Mouse (Mus musculus): ENCODE results near the gene Zfp512b. TPM values are rescaled to one million over a fixed set of nuclear protein-coding genes. Genes with fewer than 3 reads are reported as not detected.

Gene Zfp512b
- polyA plus RNA-seq, 1 experiment: 32.2 TPM

GRCm38 (mm10) chr2:181567338-181567737, 25.3 kb downstream of the Zfp512b start:
- Histone ChIP-seq H3K27me3 (replicated peaks; ENCODE audit: control insufficient read depth, insufficient read depth, low read length) (no peaks in the 10 kb centered on the region), H3K4me1 (ENCODE audit: control insufficient read depth, insufficient read depth, low read length) (no peaks in the 10 kb centered on the region), H3K36me3 (ENCODE audit: control insufficient read depth, insufficient read depth, low read length) (no peaks in the 10 kb centered on the region), H3K4me3 (ENCODE audit: insufficient read depth, low read depth, low read length) (no peak overlapping the region), H3K27ac (ENCODE audit: insufficient read depth, low read depth, low read length) (no peak overlapping the region)
- 89% methylated on average over 3 of the region's 3 CpGs for WGBS
- DNase-seq: no peak
- TF ChIP-seq CTCF (conservative IDR thresholded peaks at IDR 0.05; ENCODE audit: insufficient read depth, insufficient read length, low read depth, low read length) (no peak), POLR2A (IDR thresholded peaks at IDR 0.05; ENCODE audit: low read depth, low read length) (no peak)

- H3K27ac ChIP-seq (ENCODE audit: insufficient read depth, low read depth, low read length): no peak overlapping the region
- H3K4me3 ChIP-seq (ENCODE audit: insufficient read depth, low read depth, low read length): no peak overlapping the region
- H3K4me1 ChIP-seq (ENCODE audit: control insufficient read depth, insufficient read depth, low read length): no peaks in the 10 kb centered on the region
- H3K36me3 ChIP-seq (ENCODE audit: control insufficient read depth, insufficient read depth, low read length): 0 out of 2 replicates have a peak, but pooled peaks cover 2% of the 10 kb centered on the region
- DNase-seq: no peak
- no peaks in the 10 kb centered on the region for H3K27me3 ChIP-seq (replicated peaks; ENCODE audit: control insufficient read depth, insufficient read depth, low read length)
- TF ChIP-seq CTCF (conservative IDR thresholded peaks at IDR 0.05; ENCODE audit: insufficient read depth, insufficient read length, low read depth, low read length) (no peak), POLR2A (IDR thresholded peaks at IDR 0.05; ENCODE audit: low read depth, low read length) (no peak)
These were observed 38.8 kb downstream of the Zfp512b start for GRCm38 (mm10) chr2:181553772-181554171.

- Histone ChIP-seq H3K27ac (ENCODE audit: insufficient read depth, low read depth, low read length) (no peak overlapping the region), H3K27me3 (replicated peaks; ENCODE audit: control insufficient read depth, insufficient read depth, low read length) (no peaks in the 10 kb centered on the region), H3K4me3 (ENCODE audit: insufficient read depth, low read depth, low read length) (no peak overlapping the region), H3K4me1 (ENCODE audit: control insufficient read depth, insufficient read depth, low read length) (no peaks in the 10 kb centered on the region), H3K36me3 (ENCODE audit: control insufficient read depth, insufficient read depth, low read length) (peaks cover 2% of the 10 kb centered on the region; the same call in 1 of the 2 replicates)
- no peak for DNase-seq
- 98% methylated on average over 2 of the region's 2 CpGs for WGBS
- no peak for TF ChIP-seq POLR2A (IDR thresholded peaks at IDR 0.05; ENCODE audit: low read depth, low read length)
- TF ChIP-seq CTCF (conservative IDR thresholded peaks at IDR 0.05; ENCODE audit: insufficient read depth, insufficient read length, low read depth, low read length): no peak
These were observed 42.4 kb downstream of the Zfp512b start for GRCm38 (mm10) chr2:181550233-181550632.

DNA sequence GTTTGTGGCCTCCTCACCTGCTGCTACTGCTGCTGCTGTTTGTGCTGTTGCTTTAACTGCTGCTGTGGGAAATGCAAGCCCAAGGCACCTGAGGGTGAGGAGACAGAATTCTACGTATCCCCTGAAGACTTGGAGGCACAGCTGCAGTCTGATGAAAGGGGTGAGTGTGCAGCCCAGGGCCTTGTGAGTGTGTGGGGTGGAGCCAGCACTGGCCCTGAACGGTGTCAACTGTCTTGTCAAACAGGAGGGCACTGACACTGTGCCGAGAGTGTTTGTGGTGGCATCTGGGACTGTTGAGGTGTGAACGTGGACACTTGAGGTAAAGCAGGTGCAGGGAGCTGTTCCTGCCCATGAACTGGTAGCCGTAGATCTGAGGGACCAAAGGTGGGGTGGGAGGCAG, 43.9 kb downstream of the Zfp512b start:
- no peak overlapping the region for H3K27ac ChIP-seq (ENCODE audit: insufficient read depth, low read depth, low read length)
- no peaks in the 10 kb centered on the region for H3K4me1 ChIP-seq (ENCODE audit: control insufficient read depth, insufficient read depth, low read length)
- no peak for DNase-seq
- TF ChIP-seq POLR2A (IDR thresholded peaks at IDR 0.05; ENCODE audit: low read depth, low read length): no peak
- TF ChIP-seq CTCF (conservative IDR thresholded peaks at IDR 0.05; ENCODE audit: insufficient read depth, insufficient read length, low read depth, low read length): no peak
- 61% methylated on average over 5 of the region's 5 CpGs for WGBS
- H3K27me3 ChIP-seq (replicated peaks; ENCODE audit: control insufficient read depth, insufficient read depth, low read length): no peaks in the 10 kb centered on the region
- H3K36me3 ChIP-seq (ENCODE audit: control insufficient read depth, insufficient read depth, low read length): peaks cover 2% of the 10 kb centered on the region; the same call in 1 of the 2 replicates
- no peak overlapping the region for H3K4me3 ChIP-seq (ENCODE audit: insufficient read depth, low read depth, low read length)

DNA sequence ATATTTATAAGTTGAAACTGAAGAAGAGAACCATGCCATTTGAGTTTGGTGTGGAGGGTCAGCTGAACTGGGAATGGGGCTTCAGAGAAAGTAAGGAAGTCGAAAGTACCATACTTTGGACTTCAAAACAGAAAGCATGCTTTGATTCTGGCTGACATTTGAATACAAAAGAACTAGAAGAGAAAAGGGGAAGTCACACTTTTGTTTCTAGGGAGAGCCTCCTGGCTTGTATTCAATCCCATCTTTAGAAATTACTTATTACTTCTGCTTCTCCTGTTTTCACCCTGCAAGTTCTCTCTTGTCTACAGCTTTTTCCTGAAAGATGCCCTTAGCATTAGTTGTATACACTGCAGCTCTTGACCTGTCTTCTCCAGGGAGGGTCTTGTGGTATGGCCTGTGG, 44.4 kb downstream of the Zfp512b start:
- H3K4me1 ChIP-seq (ENCODE audit: control insufficient read depth, insufficient read depth, low read length): no peaks in the 10 kb centered on the region
- no peak for TF ChIP-seq CTCF (conservative IDR thresholded peaks at IDR 0.05; ENCODE audit: insufficient read depth, insufficient read length, low read depth, low read length)
- no peak for TF ChIP-seq POLR2A (IDR thresholded peaks at IDR 0.05; ENCODE audit: low read depth, low read length)
- WGBS: 54% methylated on average over 1 of the region's 1 CpGs
- peaks cover 2% of the 10 kb centered on the region; the same call in 1 of the 2 replicates for H3K36me3 ChIP-seq (ENCODE audit: control insufficient read depth, insufficient read depth, low read length)
- no peaks in the 10 kb centered on the region for H3K27me3 ChIP-seq (replicated peaks; ENCODE audit: control insufficient read depth, insufficient read depth, low read length)
- no peak overlapping the region for H3K4me3 ChIP-seq (ENCODE audit: insufficient read depth, low read depth, low read length)
- no peak overlapping the region for H3K27ac ChIP-seq (ENCODE audit: insufficient read depth, low read depth, low read length)
- DNase-seq: no peak

GRCm38 (mm10) chr2:181546142-181546541, 46.5 kb downstream of the Zfp512b start:
- no peak overlapping the region for H3K4me3 ChIP-seq (ENCODE audit: insufficient read depth, low read depth, low read length)
- H3K27ac ChIP-seq (ENCODE audit: insufficient read depth, low read depth, low read length): no peak overlapping the region
- peaks cover 2% of the 10 kb centered on the region; the same call in 1 of the 2 replicates for H3K36me3 ChIP-seq (ENCODE audit: control insufficient read depth, insufficient read depth, low read length)
- no peaks in the 10 kb centered on the region for H3K27me3 ChIP-seq (replicated peaks; ENCODE audit: control insufficient read depth, insufficient read depth, low read length)
- no peak for DNase-seq
- TF ChIP-seq POLR2A (IDR thresholded peaks at IDR 0.05; ENCODE audit: low read depth, low read length): no peak
- TF ChIP-seq CTCF (conservative IDR thresholded peaks at IDR 0.05; ENCODE audit: insufficient read depth, insufficient read length, low read depth, low read length): no peak
- WGBS: 91% methylated on average over 7 of the region's 7 CpGs
- H3K4me1 ChIP-seq (ENCODE audit: control insufficient read depth, insufficient read depth, low read length): peaks cover 4% of the 10 kb centered on the region; the same call in 1 of the 2 replicates

- 64% methylated on average over 6 of the region's 6 CpGs for WGBS
- DNase-seq: no peak
- TF ChIP-seq CTCF (conservative IDR thresholded peaks at IDR 0.05; ENCODE audit: insufficient read depth, insufficient read length, low read depth, low read length) (no peak), POLR2A (IDR thresholded peaks at IDR 0.05; ENCODE audit: low read depth, low read length) (no peak)
- Histone ChIP-seq H3K36me3 (ENCODE audit: control insufficient read depth, insufficient read depth, low read length) (no peaks in the 10 kb centered on the region; the same call in 1 of the 2 replicates), H3K4me3 (ENCODE audit: insufficient read depth, low read depth, low read length) (no peak overlapping the region), H3K27ac (ENCODE audit: insufficient read depth, low read depth, low read length) (no peak overlapping the region), H3K4me1 (ENCODE audit: control insufficient read depth, insufficient read depth, low read length) (peaks cover 9% of the 10 kb centered on the region; the same call in 1 of the 2 replicates), H3K27me3 (replicated peaks; ENCODE audit: control insufficient read depth, insufficient read depth, low read length) (no peaks in the 10 kb centered on the region)
These were observed 50.7 kb downstream of the Zfp512b start for GRCm38 (mm10) chr2:181541761-181542380.
